Mouse (Mus musculus): ENCODE measurements around the gene Apoa1.

Apoa1 gene

DNA sequence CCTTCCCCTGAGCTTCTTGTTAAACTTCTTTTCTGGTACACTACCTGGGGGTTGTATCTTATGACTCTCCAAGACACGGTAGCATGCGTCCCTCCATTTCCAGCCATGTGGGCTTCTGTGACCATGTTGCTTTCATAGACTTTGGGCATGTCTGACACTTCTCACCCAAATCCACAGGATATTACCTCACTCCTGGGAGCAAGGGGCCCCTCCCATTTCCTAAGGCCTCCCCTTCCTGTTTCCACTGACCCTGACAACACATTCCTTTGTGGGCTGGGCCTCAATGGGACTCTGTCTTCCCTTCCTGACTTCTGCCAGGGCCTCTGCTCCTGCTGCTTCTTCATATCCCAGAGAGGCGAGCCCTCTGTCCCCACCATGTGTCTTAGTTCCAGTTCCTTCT is 29.2 kb downstream of the Apoa1 start:
- DNase-seq (ENCODE audit: low read depth, low spot score), result no peak

DNA sequence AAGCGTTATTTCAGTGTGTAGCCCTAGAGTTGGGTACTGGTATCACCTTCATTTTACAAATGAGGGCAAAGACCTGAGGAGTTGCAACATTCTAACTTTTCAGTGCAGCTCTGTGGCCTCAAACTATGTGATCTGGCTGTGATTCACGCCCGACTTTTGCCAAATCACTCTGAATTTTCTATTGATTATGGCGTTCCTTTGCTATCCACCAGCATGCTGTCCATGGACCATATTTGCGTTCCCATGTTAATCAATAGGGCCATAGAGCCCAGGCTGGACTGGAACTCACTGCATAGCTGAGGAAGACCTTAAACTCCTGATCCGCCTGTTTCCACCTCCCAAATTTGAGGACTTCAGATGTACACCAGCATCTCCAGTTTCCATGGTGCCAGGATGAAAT is 30.7 kb downstream of the Apoa1 start:
- DNase-seq (ENCODE audit: low read depth, low spot score), result no peak

DNA sequence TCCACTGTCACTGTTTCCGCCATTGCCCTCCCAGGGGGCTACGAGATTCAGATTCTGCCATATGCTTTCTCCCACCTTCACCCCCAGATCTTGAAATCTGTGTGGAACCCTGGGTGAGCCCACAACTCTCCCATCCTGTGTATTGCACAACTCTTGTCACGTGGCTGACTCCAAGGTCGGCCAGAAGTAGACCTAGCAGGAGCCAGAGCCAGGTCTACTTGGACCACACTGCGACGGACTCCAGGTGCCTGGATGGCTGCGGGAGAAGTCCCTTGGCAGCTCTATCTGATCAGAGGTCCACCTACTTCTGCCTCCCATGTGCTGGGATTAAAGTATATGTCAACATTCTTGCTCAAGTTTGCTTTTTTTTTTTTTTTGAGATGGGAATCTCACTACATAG is 32.8 kb downstream of the Apoa1 start:
- DNase-seq (ENCODE audit: low read depth, low spot score), result no peak

DNA sequence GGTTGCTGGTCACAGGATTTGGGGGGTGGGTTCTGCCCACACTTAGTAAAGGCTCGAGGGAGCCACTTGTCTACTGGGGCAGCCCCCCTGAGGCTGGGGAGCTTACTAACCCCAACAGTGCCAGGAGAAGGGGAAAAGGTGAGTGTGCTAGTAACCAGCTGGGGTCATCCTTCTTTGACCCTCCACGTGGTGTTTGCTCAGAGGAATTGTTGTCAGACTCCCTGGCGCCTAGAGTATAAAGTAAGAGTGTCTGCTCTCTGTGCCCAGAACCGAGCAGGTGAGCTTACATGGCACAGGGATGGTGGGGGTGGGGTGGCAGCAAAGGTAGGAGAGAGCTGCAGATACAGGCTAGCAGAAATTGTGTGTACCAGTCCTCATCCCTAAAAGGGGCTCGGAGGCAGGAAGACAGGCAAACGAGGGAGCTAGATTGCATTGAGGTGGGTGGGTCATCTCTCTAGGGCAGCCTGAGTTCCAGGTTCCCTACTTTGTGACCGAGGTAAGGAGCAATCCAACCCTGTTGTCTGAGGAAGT is 40.0 kb downstream of the Apoa1 start, which contains the start of gene Apoa5:
Gene Apoa5, plus strand, starts transcription at position 291 of the 531 bp plus-strand sequence.
- no peak for DNase-seq (ENCODE audit: low read depth, low spot score)

DNA sequence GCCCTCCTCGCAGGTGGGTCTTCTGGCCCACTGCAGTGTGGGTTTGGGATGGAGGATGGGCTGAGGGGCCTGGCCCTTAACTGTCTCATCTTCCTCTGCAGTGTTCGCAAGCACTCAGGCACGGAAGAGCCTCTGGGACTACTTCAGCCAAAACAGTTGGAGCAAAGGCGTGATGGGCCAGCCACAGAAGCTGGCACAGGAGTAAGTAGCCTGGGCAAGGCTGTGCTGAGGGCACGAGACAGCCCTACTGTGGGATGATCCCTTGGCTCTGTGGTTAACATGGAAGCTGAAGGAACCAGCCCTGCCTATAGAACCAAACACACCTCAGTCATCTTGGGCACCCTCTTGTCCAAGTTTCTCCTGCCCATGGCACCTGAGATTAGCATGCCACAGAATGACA is 40.7 kb downstream of the Apoa1 start:
- no peak for DNase-seq (ENCODE audit: low read depth, low spot score)

DNA sequence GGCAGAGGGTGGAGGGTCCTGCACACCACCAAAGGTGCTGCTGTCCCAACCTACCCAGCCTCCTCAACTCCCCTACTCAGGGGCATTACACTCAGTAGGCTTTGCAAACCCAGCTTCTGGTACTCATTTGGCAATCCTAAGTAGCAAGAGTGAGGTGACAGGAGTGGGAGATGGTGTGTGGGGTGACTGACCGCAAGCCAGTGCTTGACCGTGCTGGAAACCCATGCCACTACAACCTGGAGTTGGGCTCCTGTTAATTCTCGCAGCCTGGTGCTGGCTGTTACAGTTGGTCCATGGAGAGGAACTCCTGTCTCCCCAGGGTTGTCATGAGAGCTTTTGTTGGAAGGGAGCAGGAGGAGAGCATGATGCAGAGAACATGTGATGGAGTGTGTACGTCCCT is 42.4 kb downstream of the Apoa1 start:
- no peak for DNase-seq (ENCODE audit: low read depth, low spot score)

DNA sequence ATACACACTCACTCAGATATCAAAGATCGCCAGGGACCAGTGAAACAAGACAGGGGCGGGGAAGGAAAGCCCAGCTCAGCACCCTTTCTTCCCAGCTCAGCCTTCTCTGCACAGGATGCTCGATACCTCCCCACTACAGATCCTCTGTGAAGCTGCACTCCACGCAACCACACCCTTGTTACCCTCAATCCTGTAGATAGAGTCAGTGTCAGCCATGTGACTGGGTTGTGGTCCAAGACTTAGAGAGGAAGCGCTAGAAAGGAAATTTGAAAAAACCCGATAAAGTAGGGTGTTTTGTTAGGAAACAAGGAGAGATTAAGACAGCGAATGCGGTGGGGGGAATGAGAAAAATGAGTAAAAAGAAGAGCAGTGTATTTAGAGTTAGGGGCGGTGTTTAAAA is 43.7 kb downstream of the Apoa1 start:
- DNase-seq (ENCODE audit: low read depth, low spot score), result no peak

DNA sequence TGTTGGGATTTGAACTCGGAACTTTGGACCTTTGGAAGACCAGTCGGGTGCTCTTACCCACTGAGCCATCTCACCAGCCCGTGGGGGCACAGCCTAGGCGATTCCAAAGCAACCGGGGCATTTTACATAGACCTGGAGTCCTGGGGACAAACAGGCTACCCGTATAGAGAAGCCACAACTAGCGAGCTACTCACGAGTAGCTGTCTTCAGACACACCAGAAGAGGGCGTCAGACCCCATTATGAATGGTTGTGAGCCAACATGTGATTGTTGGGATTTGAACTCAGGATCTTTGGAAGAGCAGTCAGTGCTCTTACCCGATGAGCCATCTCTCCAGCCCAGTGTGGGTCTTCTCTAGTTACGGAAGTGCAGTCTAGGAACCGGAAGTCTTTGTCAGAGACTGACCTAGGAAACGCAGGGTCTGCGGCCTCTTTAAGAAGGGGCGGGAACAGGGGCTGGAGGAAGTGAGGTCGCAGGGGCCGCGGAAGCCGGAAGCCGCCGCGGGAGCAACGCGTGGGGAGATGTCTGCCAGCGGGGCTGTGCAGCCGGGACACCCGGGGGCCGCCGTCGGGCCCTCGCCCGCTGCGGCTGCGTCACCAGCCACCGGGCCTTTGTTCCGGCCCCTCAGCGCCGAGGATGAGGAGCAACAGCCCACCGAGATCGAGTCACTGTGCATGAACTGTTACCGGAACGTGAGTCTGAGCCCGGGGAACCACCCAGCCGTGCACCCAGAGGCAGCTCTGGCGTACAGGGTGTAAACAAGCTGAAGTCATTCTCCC is 44.5 kb downstream of the Apoa1 start, which contains the start of gene Zpr1:
Gene Zpr1, plus strand, starts transcription at position 388 of the 778 bp plus-strand sequence.
- peak; percentile 87 for DNase-seq (ENCODE audit: low read depth, low spot score)

DNA sequence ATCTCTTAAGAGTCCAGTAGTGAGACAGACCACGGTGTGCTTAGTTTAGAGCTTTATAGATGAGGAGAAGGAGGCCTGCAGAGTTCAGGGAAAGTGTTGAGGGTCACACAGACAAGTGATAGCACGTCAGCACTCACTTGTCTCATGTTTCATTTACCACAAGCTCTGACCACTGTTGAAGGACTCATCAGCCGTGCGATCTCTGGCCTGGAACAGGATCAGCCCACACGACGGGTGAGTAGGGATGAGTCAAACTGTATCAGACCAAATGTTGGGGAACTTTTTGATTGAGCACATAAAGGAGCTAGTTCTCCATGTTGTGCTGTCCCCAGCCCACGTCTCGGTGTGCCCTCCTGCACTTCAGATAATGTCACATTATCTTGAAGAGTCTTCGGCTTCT is 46.1 kb downstream of the Apoa1 start:
- no peak for DNase-seq (ENCODE audit: low read depth, low spot score)
